Mouse (Mus musculus): Measurements from ENCODE around the gene C9orf72.
A peak's percentile ranks its signal among the peaks of the same experiment; 100 is the strongest.
"Not testable (repeated sequence)": the region's sequence is repeated elsewhere in the genome, so short reads cannot be mapped to it uniquely, and the experiment has no call there.

The C9orf72 gene

GRCm38 (mm10) chr4:35225734-35226495 is at the start of gene C9orf72:
C9orf72 (minus strand) TSS chr4:35226175.
- peak; percentile 96 for DNase-seq (ENCODE audit: low spot score)

GRCm38 (mm10) chr4:35259006-35259405 is 33.0 kb upstream of the C9orf72 start:
- no peak for DNase-seq (ENCODE audit: low spot score)

GRCm38 (mm10) chr4:35244023-35244422 is 18.0 kb upstream of the C9orf72 start:
- DNase-seq (ENCODE audit: low spot score), result no peak

GRCm38 (mm10) chr4:35241735-35242134 is 15.8 kb upstream of the C9orf72 start:
- DNase-seq (ENCODE audit: low spot score), result no peak

GRCm38 (mm10) chr4:35238696-35239095 is 12.7 kb upstream of the C9orf72 start:
- no peak for DNase-seq (ENCODE audit: low spot score)

- DNase-seq (ENCODE audit: low spot score), result not testable (repeated sequence)
Observed at GRCm38 (mm10) chr4:35238240-35238639, 12.3 kb upstream of the C9orf72 start.

GRCm38 (mm10) chr4:35236313-35236712 is 10.3 kb upstream of the C9orf72 start:
- no peak for DNase-seq (ENCODE audit: low spot score)

- no peak for DNase-seq (ENCODE audit: low spot score)
Observed at GRCm38 (mm10) chr4:35228260-35228659, 2.3 kb upstream of the C9orf72 start.

- no peak for DNase-seq (ENCODE audit: low spot score)
Observed at GRCm38 (mm10) chr4:35226496-35226992, 569 bp upstream of the C9orf72 start.

GRCm38 (mm10) chr4:35225141-35225733 is 738 bp downstream of the C9orf72 start:
- peak; percentile 31 for DNase-seq (ENCODE audit: low spot score)

GRCm38 (mm10) chr4:35224101-35224500 is 1.9 kb downstream of the C9orf72 start:
- no peak for DNase-seq (ENCODE audit: low spot score)

- no peak for DNase-seq (ENCODE audit: low spot score)
Observed at GRCm38 (mm10) chr4:35223376-35223988, 2.5 kb downstream of the C9orf72 start.

- DNase-seq (ENCODE audit: low spot score), result no peak
Observed at GRCm38 (mm10) chr4:35221903-35222302, 4.1 kb downstream of the C9orf72 start.

GRCm38 (mm10) chr4:35221131-35221530 is 4.8 kb downstream of the C9orf72 start:
- no peak for DNase-seq (ENCODE audit: low spot score)

- no peak for DNase-seq (ENCODE audit: low spot score)
Observed at GRCm38 (mm10) chr4:35220108-35220731, 5.8 kb downstream of the C9orf72 start.

- DNase-seq (ENCODE audit: low spot score), result no peak
Observed at GRCm38 (mm10) chr4:35204659-35205058, 21.3 kb downstream of the C9orf72 start.

- no peak for DNase-seq (ENCODE audit: low spot score)
Observed at GRCm38 (mm10) chr4:35203724-35204123, 22.3 kb downstream of the C9orf72 start.

- DNase-seq (ENCODE audit: low spot score), result no peak
Observed at GRCm38 (mm10) chr4:35201700-35202099, 24.3 kb downstream of the C9orf72 start.

GRCm38 (mm10) chr4:35192725-35193124 is 33.2 kb downstream of the C9orf72 start:
- DNase-seq (ENCODE audit: low spot score), result peak; percentile 30

GRCm38 (mm10) chr4:35189794-35190193 is 36.2 kb downstream of the C9orf72 start:
- no peak for DNase-seq (ENCODE audit: low spot score)

- no peak for DNase-seq (ENCODE audit: low spot score)
Observed at GRCm38 (mm10) chr4:35187617-35188326, 38.2 kb downstream of the C9orf72 start.
